Mouse (Mus musculus) megakaryocyte progenitor cell, adult 5-6 weeks (primary cell): Measurements from ENCODE around the gene Ttc21b. TPM values are rescaled to one million over a fixed set of nuclear protein-coding genes. Genes with fewer than 3 reads are reported as not detected.
"Not testable (repeated sequence)": the region's sequence is repeated elsewhere in the genome, so short reads cannot be mapped to it uniquely, and the experiment has no call there.

ENCODE experiments used
- ATAC-seq: replicated peaks from 2 replicates; pipeline ENCODE4 v1.8.0; 2016; ENCODE audit warnings: mild to moderate bottlenecking, moderate TSS enrichment, inconsistent platforms; ENCODE audit not compliant: poor library complexity
- total RNA-seq, 2 experiments: library from RNA; stranded (forward) in 1 of 2; stranded (reverse) in 1 of 2; fragments of 157-497, 149-512 nt in 1 of 2; fragments of 200-1000 nt in 1 of 2; gene quantifications; 2 replicates each; pipeline versions ENCODE4 v1.2.3 to v1.2.4; 2015 to 2017

Ttc21b gene
- total RNA-seq (2015) (4.2 and 4.5 TPM in 2 replicates), total RNA-seq (2017) (6.6 and 7.6 TPM in 2 replicates)

- peak; percentile 97 for ATAC-seq
Measured at GRCm38 (mm10) chr2:66256220-66257131, at the start of gene Ttc21b. Ttc21b (minus strand) TSS chr2:66256617.

DNA sequence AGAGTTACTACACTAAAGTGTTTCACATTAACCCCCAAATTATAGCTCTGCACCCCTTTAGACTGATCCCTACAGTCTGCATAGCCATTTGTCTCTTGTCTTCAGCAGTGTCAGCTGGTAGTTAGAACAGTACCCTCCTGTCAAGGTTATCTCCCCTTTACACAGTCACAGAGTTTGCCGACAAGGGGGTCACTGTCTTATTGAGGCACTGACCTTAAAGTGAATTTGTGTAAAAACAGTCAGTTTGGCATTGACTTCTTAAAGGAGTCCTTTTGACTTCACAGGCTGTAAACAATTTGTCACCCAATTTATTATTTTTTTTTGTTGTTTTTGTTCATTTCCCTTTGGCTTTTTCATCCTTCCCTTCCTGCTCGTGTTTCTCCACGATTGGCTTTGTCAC lies 16.1 kb upstream of the Ttc21b start:
- no peak for ATAC-seq

GRCm38 (mm10) chr2:66244013-66244412 lies 12.4 kb downstream of the Ttc21b start:
- ATAC-seq, result no peak

DNA sequence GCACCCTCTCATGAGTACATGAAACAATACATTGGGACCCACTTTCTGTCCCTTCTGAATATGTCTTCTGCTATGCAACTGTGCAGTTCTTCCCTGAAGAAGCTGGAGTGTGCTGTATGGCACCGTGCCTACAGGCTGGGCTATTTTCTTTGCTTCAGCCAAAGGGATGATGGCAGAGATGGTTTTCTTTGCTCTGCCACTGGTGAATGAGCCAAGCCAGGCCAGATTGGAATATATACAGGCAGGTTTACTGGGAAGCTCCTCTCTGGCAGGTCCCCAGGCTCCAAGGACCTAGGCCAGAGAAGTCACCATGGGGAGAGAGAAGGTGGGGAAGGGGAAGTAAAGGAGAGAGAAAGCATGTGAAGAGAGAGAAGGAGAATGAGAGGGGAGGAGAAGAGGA lies 16.1 kb downstream of the Ttc21b start:
- no peak for ATAC-seq

- ATAC-seq, result no peak
Measured at GRCm38 (mm10) chr2:66238886-66239285, 17.5 kb downstream of the Ttc21b start.

- ATAC-seq, result no peak
Measured at GRCm38 (mm10) chr2:66220954-66221353, 35.5 kb downstream of the Ttc21b start.

DNA sequence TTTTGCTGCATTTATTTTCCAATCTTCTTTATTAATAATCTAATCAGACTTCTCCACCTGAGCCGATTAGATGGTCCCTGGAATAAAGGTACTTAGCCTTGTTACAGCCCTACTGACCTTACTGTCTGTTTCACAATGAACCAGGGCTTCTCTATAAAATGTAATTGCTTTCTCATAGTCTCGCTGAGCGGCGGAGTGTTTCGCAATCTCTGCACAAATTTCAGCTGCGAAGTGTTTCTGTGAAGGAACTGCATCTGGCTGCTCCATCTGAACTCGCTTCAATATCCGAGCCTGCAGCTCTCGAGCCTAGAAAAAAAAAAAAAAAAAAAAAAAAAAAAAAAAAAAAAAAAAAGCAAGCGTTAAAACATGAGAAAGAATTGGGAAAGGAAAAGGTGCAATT lies 46.5 kb downstream of the Ttc21b start:
- ATAC-seq, result peak; percentile 86

GRCm38 (mm10) chr2:66209353-66209752 lies 47.1 kb downstream of the Ttc21b start:
- no peak for ATAC-seq

GRCm38 (mm10) chr2:66206796-66207195 lies 49.6 kb downstream of the Ttc21b start:
- peak; percentile 38; the same call in 1 of the 2 replicates for ATAC-seq

DNA sequence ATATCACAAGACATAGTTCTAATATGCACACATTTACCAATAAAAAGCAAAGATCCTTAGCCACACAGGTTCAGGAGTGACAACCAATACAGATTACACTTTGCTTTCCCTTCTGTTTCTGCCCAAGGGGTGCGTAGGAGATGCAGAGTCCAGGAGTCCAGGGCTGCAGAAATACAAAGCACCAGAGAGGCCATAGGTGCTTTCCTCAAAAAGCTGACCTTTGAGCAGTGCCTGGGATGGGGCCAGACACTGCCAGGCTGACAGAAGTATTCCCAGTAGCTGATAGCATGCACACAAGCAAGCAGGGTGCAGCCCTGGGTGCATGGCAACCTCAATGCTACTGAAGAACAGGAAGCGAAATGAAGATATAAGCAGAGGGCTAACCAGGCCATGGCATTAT lies 52.2 kb downstream of the Ttc21b start:
- ATAC-seq, result no peak

GRCm38 (mm10) chr2:66200195-66200594 lies 56.2 kb downstream of the Ttc21b start:
- ATAC-seq, result peak; percentile 85

DNA sequence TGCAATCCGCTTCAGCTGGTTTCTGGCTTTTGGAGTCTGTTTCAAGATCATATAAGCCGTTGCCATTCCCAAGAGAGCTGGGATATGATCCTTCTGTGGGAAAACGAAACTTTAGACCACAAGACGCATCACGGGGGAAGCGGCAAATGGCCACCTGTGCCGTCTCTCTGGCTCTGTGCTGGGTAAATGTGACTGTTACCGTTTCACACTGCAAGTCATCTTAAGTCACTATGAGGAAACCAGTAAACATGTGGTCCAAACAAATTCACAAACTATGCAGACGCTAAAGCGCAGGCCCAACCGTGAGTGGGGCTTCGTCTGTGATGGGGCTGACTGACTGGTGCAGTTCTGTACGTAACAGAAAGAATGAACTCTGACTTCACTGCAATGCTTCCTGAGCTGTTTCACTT lies 64.7 kb downstream of the Ttc21b start:
- peak; percentile 56 for ATAC-seq

GRCm38 (mm10) chr2:66190157-66190556 lies 66.3 kb downstream of the Ttc21b start:
- ATAC-seq, result no peak

- ATAC-seq, result not testable (repeated sequence)
Measured at GRCm38 (mm10) chr2:66189197-66189596, 67.2 kb downstream of the Ttc21b start.

- no peak for ATAC-seq
Measured at GRCm38 (mm10) chr2:66187520-66187919, 68.9 kb downstream of the Ttc21b start.

DNA sequence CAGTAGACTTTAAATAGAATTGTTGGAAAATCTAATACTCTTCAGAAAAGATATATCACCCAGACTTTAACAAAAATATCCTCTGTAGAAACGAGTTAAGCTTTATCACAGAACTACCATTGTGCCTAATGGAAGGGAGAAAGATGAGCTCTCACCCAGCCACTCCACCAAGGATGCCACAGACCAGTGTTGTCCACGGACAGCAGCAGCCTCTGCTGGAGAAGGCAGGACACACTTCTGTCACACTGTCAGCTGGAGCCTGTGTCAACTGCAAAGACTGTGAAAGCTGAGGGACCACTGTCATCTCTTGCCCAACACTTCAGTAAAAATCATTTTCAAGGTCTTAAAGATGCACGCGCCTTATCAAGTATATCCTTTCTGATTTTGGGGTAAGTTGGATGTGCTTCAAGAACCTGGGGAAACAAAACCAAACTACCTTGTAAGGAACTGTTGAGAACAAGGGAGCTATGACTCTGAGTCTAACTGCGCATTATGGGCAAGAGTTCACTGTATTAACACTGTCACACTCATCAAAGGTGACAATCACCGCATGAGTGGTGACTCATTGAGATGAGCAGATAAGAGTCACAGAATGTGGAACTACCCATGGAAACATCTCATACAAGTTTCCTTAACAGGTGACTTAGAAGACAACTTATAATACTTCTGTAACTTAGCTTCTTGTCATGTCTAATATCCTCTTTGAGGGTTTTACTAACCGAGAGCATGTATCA lies 71.8 kb downstream of the Ttc21b start:
- ATAC-seq, result no peak

DNA sequence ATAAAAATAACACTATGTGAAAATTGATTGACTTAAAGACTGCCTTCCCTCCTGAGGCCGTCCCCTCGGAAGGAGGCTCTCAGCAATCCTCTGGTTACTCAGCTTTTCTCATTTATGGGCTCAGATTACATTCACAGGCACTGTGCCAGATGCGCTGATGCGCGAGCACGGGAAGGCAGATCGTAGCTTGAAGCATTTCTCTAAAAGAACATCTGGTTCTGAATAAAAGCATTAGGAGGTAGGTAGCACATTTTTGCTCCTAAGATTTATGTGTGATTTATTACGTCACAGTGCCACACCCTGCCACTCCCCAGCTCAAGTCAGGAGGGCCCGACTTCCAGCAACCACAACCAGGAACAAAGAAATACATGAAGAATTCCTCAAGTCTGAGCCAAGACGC lies 76.1 kb downstream of the Ttc21b start:
- ATAC-seq, result peak; percentile 41; the same call in 1 of the 2 replicates

DNA sequence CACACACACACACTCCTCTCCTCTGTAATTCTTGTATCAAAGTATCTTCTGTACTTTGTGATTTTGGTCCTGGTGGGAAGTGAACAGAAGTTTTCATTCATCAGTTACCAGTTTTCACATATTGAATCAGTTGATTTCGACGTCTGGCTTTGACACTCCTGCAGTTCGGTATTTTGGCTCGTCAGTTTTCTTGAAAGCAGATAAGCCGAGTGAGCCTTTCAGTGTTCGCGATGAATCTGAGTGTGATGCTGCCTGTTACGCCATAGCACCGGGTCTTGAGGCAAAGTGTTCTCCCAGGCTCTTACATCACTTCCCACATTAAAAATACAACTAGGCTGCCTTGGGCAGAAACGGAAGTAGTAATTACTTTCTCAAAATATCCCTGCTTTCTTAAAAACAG lies 76.6 kb downstream of the Ttc21b start:
- peak; percentile 99 for ATAC-seq

GRCm38 (mm10) chr2:66178848-66179215 lies 77.6 kb downstream of the Ttc21b start:
- ATAC-seq, result no peak

DNA sequence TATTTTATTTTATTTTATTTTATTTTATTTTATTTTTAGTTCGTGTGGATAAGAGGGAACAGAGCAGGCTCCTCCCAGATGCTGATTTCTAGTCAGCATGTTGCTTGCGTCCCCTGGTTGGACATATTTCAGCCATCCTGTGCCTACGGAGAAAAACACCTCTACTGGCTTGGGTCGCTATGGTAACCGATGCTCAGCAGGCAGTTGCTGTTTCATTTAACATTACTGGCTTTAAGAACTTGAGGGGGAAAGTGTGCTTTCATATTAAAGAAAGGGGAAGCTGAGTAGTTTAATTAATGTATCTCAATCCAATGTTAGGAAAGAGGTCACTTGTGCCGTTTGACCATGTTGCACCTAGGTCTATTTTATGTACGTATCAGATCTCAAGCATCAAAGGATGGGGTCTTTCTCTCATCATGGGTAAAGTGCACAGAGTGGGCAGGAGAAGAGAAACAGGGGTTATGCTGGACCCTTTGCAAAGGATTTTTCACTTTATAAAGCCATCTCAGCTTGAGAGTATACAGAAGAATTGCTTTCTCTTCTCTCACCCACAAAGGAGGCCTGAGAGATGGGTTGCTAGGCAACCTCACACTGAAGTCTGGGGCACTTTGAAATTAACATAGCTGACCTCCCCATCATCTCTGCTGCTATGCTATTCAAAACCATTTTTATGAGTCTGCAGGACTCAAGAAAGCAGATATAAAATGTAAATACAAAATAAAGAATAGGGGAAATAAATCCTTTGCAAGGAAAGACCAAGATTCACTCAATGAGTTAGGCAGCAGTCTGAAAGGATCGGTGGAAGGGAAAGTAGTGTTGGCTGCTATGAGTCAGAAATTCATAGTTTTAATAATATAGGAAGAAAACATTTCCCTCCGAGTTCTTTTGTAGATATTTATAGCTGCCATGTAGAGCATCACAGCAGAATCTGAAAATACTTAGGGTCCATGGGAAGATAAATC lies 78.2 kb downstream of the Ttc21b start:
- ATAC-seq, result no peak

DNA sequence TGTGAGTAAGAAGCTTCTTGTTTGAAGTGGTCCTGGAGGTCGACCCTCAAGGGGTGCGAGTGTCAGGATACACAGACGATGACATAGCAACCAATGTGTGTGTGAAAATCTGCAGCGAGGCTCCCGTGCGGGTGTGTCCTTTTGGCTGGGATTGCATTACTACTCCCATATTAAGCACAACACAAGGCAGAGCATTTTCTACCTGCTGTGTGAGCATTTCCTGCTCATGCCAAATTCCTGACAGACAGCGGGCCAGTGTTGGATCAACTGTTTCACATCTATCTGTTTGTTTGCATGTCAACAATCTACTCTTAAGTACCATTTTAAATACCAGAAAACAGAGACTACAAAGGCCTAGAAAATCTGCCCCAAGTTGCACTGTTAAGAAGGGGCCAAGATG lies 79.4 kb downstream of the Ttc21b start:
- no peak for ATAC-seq
